Mouse (Mus musculus): ENCODE measurements around the gene Opcml. TPM values are rescaled to one million over a fixed set of nuclear protein-coding genes. Genes with fewer than 3 reads are reported as not detected.
A peak's percentile ranks its signal among the peaks of the same experiment; 100 is the strongest.

Opcml gene
- total and polyA plus RNA-seq, 2 experiments from 2014 or later = 48.3 to 140 TPM

GRCm38 (mm10) chr9:28563066-28563683 lies 772.6 kb downstream of the Opcml start:
- no peak overlapping the region for H3K27ac ChIP-seq (ENCODE audit: low read depth, low read length)
- H3K4me3 ChIP-seq (ENCODE audit: low read depth, low read length) = no peak overlapping the region
- H3K9me3 ChIP-seq (ENCODE audit: low read length) = no peaks in the 10 kb centered on the region
- H3K4me1 ChIP-seq (ENCODE audit: insufficient read depth) = no peaks in the 10 kb centered on the region
- H3K4me2 ChIP-seq (ENCODE audit: low read depth) = no peak overlapping the region
- TF ChIP-seq CTCF (IDR thresholded peaks at IDR 0.05; ENCODE audit: low read depth) = no peak
- H3K36me3 ChIP-seq (ENCODE audit: insufficient read depth) = no peaks in the 10 kb centered on the region
- 54% methylated on average over 14 of the region's 14 CpGs for WGBS
- H3K9ac ChIP-seq = no peak overlapping the region
- no peak for DNase-seq
- no peak for ATAC-seq
- no peaks in the 10 kb centered on the region for H3K27me3 ChIP-seq (ENCODE audit: insufficient read depth, low read length)

GRCm38 (mm10) chr9:28569041-28569522 lies 778.5 kb downstream of the Opcml start:
- TF ChIP-seq CTCF (IDR thresholded peaks at IDR 0.05; ENCODE audit: low read depth) = no peak
- H3K9me3 ChIP-seq (ENCODE audit: low read length) = no peaks in the 10 kb centered on the region
- no peaks in the 10 kb centered on the region; the same call in 1 of the 2 replicates for H3K4me1 ChIP-seq (ENCODE audit: insufficient read depth)
- 16% methylated on average over 8 of the region's 8 CpGs for WGBS
- no peak overlapping the region for H3K4me2 ChIP-seq (ENCODE audit: low read depth)
- H3K9ac ChIP-seq = no peak overlapping the region
- H3K27me3 ChIP-seq (ENCODE audit: insufficient read depth, low read length) = no peaks in the 10 kb centered on the region
- H3K27ac ChIP-seq (ENCODE audit: low read depth, low read length) = no peak overlapping the region
- ATAC-seq (peak; percentile 63), DNase-seq (no peak)
- H3K4me3 ChIP-seq (ENCODE audit: low read depth, low read length) = no peak overlapping the region
- H3K36me3 ChIP-seq (ENCODE audit: insufficient read depth) = no peaks in the 10 kb centered on the region

GRCm38 (mm10) chr9:28569776-28570175 lies 779.2 kb downstream of the Opcml start:
- H3K4me1 ChIP-seq (ENCODE audit: insufficient read depth) = no peaks in the 10 kb centered on the region; the same call in 1 of the 2 replicates
- no peaks in the 10 kb centered on the region for H3K9me3 ChIP-seq (ENCODE audit: low read length)
- ATAC-seq (no peak), DNase-seq (no peak)
- H3K36me3 ChIP-seq (ENCODE audit: insufficient read depth) = no peaks in the 10 kb centered on the region
- no peak overlapping the region for H3K4me3 ChIP-seq (ENCODE audit: low read depth, low read length)
- H3K27me3 ChIP-seq (ENCODE audit: insufficient read depth, low read length) = no peaks in the 10 kb centered on the region
- no peak overlapping the region for H3K4me2 ChIP-seq (ENCODE audit: low read depth)
- WGBS = 68% methylated on average over 2 of the region's 2 CpGs
- no peak overlapping the region for H3K27ac ChIP-seq (ENCODE audit: low read depth, low read length)
- no peak overlapping the region for H3K9ac ChIP-seq
- TF ChIP-seq CTCF (IDR thresholded peaks at IDR 0.05; ENCODE audit: low read depth) = no peak

GRCm38 (mm10) chr9:28571682-28572081 lies 781.1 kb downstream of the Opcml start:
- ATAC-seq (no peak), DNase-seq (no peak)
- no peaks in the 10 kb centered on the region; the same call in 1 of the 2 replicates for H3K4me1 ChIP-seq (ENCODE audit: insufficient read depth)
- H3K36me3 ChIP-seq (ENCODE audit: insufficient read depth) = no peaks in the 10 kb centered on the region
- no peak for TF ChIP-seq CTCF (IDR thresholded peaks at IDR 0.05; ENCODE audit: low read depth)
- no peak overlapping the region for H3K9ac ChIP-seq
- H3K4me2 ChIP-seq (ENCODE audit: low read depth) = no peak overlapping the region
- no peak overlapping the region for H3K4me3 ChIP-seq (ENCODE audit: low read depth, low read length)
- no peak overlapping the region for H3K27ac ChIP-seq (ENCODE audit: low read depth, low read length)
- 72% methylated on average over 2 of the region's 2 CpGs for WGBS
- H3K27me3 ChIP-seq (ENCODE audit: insufficient read depth, low read length) = no peaks in the 10 kb centered on the region
- no peaks in the 10 kb centered on the region for H3K9me3 ChIP-seq (ENCODE audit: low read length)

DNA sequence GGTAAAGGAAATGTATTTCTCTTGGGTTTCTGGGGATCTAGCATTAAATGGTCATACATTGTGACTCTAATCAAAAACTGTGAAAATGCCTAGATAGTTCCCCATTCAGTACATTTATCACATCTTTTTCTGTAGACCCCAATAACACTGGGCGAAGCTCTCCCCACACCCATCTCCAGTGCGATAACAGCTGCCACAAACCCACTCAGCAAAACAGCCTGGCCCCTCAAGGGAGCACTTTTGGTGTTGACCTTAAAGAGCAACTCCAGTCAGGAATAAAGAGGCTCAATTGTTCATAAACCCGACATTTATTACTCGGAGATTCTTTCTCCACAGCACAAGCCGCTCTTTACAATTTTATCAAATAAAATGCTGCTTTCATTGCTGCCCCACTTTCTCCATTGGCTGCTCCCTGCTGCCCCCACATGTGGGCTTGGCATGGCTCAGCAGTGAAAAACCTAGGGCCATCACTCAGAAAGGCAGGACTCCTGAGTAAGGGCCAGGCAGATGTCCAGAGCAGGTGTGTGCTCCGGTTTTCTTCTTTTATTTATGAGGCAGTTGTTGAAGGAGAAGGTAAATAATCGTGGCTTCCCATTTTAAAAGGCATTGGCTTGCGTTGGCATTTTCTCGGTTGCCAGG lies 781.7 kb downstream of the Opcml start:
- TF ChIP-seq CTCF (IDR thresholded peaks at IDR 0.05; ENCODE audit: low read depth) = no peak
- H3K9ac ChIP-seq = no peak overlapping the region
- 75% methylated on average over 9 of the region's 9 CpGs for WGBS
- no peaks in the 10 kb centered on the region for H3K36me3 ChIP-seq (ENCODE audit: insufficient read depth)
- no peak overlapping the region for H3K27ac ChIP-seq (ENCODE audit: low read depth, low read length)
- DNase-seq (no peak), ATAC-seq (no peak)
- no peaks in the 10 kb centered on the region for H3K9me3 ChIP-seq (ENCODE audit: low read length)
- no peak overlapping the region for H3K4me2 ChIP-seq (ENCODE audit: low read depth)
- no peaks in the 10 kb centered on the region for H3K27me3 ChIP-seq (ENCODE audit: insufficient read depth, low read length)
- H3K4me3 ChIP-seq (ENCODE audit: low read depth, low read length) = no peak overlapping the region
- H3K4me1 ChIP-seq (ENCODE audit: insufficient read depth) = no peaks in the 10 kb centered on the region; the same call in 1 of the 2 replicates

- Histone ChIP-seq H3K27ac (ENCODE audit: low read depth, low read length) (no peak overlapping the region), H3K27me3 (ENCODE audit: insufficient read depth, low read length) (no peaks in the 10 kb centered on the region), H3K4me3 (ENCODE audit: low read depth, low read length) (no peak overlapping the region), H3K9me3 (ENCODE audit: low read length) (no peaks in the 10 kb centered on the region), H3K4me2 (ENCODE audit: low read depth) (no peak overlapping the region), H3K9ac (no peak overlapping the region), H3K4me1 (ENCODE audit: insufficient read depth) (no peaks in the 10 kb centered on the region), H3K36me3 (ENCODE audit: insufficient read depth) (no peaks in the 10 kb centered on the region)
- ATAC-seq = no peak
- no peak for DNase-seq
- TF ChIP-seq CTCF (IDR thresholded peaks at IDR 0.05; ENCODE audit: low read depth) = no peak
Observed at GRCm38 (mm10) chr9:28578730-28579129, 788.2 kb downstream of the Opcml start.

DNA sequence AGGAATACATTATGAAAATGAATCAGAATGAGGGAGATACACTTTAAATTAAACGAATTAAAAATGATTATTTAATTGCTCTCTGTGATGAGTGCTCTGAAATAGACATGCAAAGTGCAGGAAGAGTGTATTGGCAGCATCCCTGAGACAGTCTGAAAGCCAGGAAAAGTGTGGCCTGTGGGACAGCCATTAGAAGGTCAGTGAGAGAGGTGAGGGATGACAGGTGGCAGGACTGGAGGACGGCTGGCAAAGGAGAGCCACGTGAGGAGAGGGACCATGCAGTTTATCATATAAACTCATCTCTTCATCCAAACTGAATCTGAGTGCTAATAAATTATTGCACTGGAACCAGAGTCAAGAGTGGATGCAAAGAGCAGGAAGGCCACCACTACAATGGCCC lies 796.7 kb downstream of the Opcml start:
- 70% methylated on average over 3 of the region's 3 CpGs for WGBS
- H3K4me1 ChIP-seq (ENCODE audit: insufficient read depth) = no peaks in the 10 kb centered on the region
- no peaks in the 10 kb centered on the region for H3K9me3 ChIP-seq (ENCODE audit: low read length)
- no peaks in the 10 kb centered on the region for H3K36me3 ChIP-seq (ENCODE audit: insufficient read depth)
- H3K27me3 ChIP-seq (ENCODE audit: insufficient read depth, low read length) = no peaks in the 10 kb centered on the region
- H3K4me2 ChIP-seq (ENCODE audit: low read depth) = no peak overlapping the region
- no peak overlapping the region for H3K4me3 ChIP-seq (ENCODE audit: low read depth, low read length)
- DNase-seq (no peak), ATAC-seq (no peak)
- no peak overlapping the region for H3K9ac ChIP-seq
- no peak for TF ChIP-seq CTCF (IDR thresholded peaks at IDR 0.05; ENCODE audit: low read depth)
- H3K27ac ChIP-seq (ENCODE audit: low read depth, low read length) = no peak overlapping the region

Data from forebrain, postnatal 0 days (tissue).